Mouse (Mus musculus) right cerebral cortex, postnatal 36 days (tissue): ENCODE results near the gene Kctd15.

Experiments
- DNase-seq, 2 experiments: peaks; one replicate each; pipeline ENCODE4 v3.0.0; 2022; ENCODE audit warnings: low spot score in 2 of 2, mixed read lengths in 1 of 2

Gene Kctd15

GRCm38 (mm10) chr7:34656632-34657031 lies at the start of gene Kctd15:
Gene Kctd15 (minus strand): TSS chr7:34656732.
- DNase-seq: no peak

- no peak for DNase-seq
Measured at GRCm38 (mm10) chr7:34704401-34704800, 47.9 kb upstream of the Kctd15 start.

GRCm38 (mm10) chr7:34703437-34703836 lies 46.9 kb upstream of the Kctd15 start:
- DNase-seq: no peak

- peak in 1 of 2 experiments; percentile 21 for DNase-seq
Measured at GRCm38 (mm10) chr7:34702718-34703351, 46.3 kb upstream of the Kctd15 start.

GRCm38 (mm10) chr7:34699888-34700287 lies 43.4 kb upstream of the Kctd15 start:
- DNase-seq: no peak

- no peak for DNase-seq
Measured at GRCm38 (mm10) chr7:34698221-34698620, 41.7 kb upstream of the Kctd15 start.

GRCm38 (mm10) chr7:34696086-34696485 lies 39.6 kb upstream of the Kctd15 start:
- DNase-seq: no peak

- DNase-seq: no peak
Measured at GRCm38 (mm10) chr7:34694898-34695297, 38.4 kb upstream of the Kctd15 start.

GRCm38 (mm10) chr7:34693916-34694315 lies 37.4 kb upstream of the Kctd15 start:
- no peak for DNase-seq

- DNase-seq: no peak
Measured at GRCm38 (mm10) chr7:34693072-34693471, 36.5 kb upstream of the Kctd15 start.

GRCm38 (mm10) chr7:34690111-34690510 lies 33.6 kb upstream of the Kctd15 start:
- DNase-seq: no peak

- no peak for DNase-seq
Measured at GRCm38 (mm10) chr7:34689028-34689427, 32.5 kb upstream of the Kctd15 start.

GRCm38 (mm10) chr7:34685801-34686200 lies 29.3 kb upstream of the Kctd15 start:
- DNase-seq: no peak

- no peak for DNase-seq
Measured at GRCm38 (mm10) chr7:34685176-34685575, 28.6 kb upstream of the Kctd15 start.

GRCm38 (mm10) chr7:34680771-34681421 lies 24.4 kb upstream of the Kctd15 start:
- no peak for DNase-seq

GRCm38 (mm10) chr7:34679886-34680285 lies 23.4 kb upstream of the Kctd15 start:
- DNase-seq: no peak

GRCm38 (mm10) chr7:34675831-34676514 lies 19.4 kb upstream of the Kctd15 start:
- DNase-seq: peak; percentile 58 to 62

GRCm38 (mm10) chr7:34675120-34675790 lies 18.7 kb upstream of the Kctd15 start:
- no peak for DNase-seq

- DNase-seq: no peak
Measured at GRCm38 (mm10) chr7:34672916-34673315, 16.4 kb upstream of the Kctd15 start.

- peak; percentile 76 to 80 for DNase-seq
Measured at GRCm38 (mm10) chr7:34671911-34672310, 15.4 kb upstream of the Kctd15 start.

- DNase-seq: no peak
Measured at GRCm38 (mm10) chr7:34670778-34671177, 14.2 kb upstream of the Kctd15 start.

GRCm38 (mm10) chr7:34669336-34669735 lies 12.8 kb upstream of the Kctd15 start:
- DNase-seq: no peak
